Mouse (Mus musculus) midbrain, embryonic 10.5 days (tissue): ENCODE results near the gene Gm20671. TPM values are rescaled to one million over a fixed set of nuclear protein-coding genes. Genes with fewer than 3 reads are reported as not detected.
"Not testable (repeated sequence)": the region's sequence is repeated elsewhere in the genome, so short reads cannot be mapped to it uniquely, and the experiment has no call there.

ENCODE experiments used
- DNase-seq: peaks from one replicate; pipeline ENCODE4 v3.0.0-alpha.2; 2017; ENCODE audit warnings: low spot score
- H3K27ac ChIP-seq: fragments of 300-500 bp; sonication (generic); replicated peaks from 2 replicates; pipeline ENCODE4 v1.5.1; 2016; ENCODE audit warnings: mild to moderate bottlenecking
- H3K27me3 ChIP-seq: fragments of 300-500 bp; sonication (generic); 2 replicates; pipeline ENCODE4 v1.6.1; 2016; ENCODE audit warnings: low read depth, mild to moderate bottlenecking; ENCODE audit not compliant: poor library complexity, severe bottlenecking
- H3K36me3 ChIP-seq: fragments of 300-500 bp; sonication (generic); 2 replicates; pipeline ENCODE4 v1.6.1; 2016; ENCODE audit warnings: mild to moderate bottlenecking, moderate library complexity
- H3K4me1 ChIP-seq: fragments of 300-500 bp; sonication (generic); 2 replicates; pipeline ENCODE4 v1.6.1; 2016
- H3K4me3 ChIP-seq: fragments of 300-500 bp; sonication (generic); 2 replicates; pipeline ENCODE4 v1.5.1; 2016; ENCODE audit warnings: mild to moderate bottlenecking, moderate library complexity
- H3K9me3 ChIP-seq: fragments of 300-500 bp; sonication (generic); replicated peaks from 2 replicates; pipeline ENCODE4 v1.6.1; 2016; ENCODE audit warnings: mild to moderate bottlenecking
- WGBS: fragments of 180-500 bp; shearing (Covaris S2); methylation state at CpG from one replicate; pipeline ENCODE4 v1.1.7; 2016; 5-methylcytosine and 5-hydroxymethylcytosine counted together
- polyA plus RNA-seq: library from polyadenylated mRNA; unstranded; fragments of >200 nt; fragmentation: Nextera tagmentation; extraction: Ambion mirVana; gene quantifications from 2 replicates; pipeline ENCODE4 v1.2.1, GENCODE M21; 2016

The Gm20671 gene
- polyA plus RNA-seq: not detected in 2 replicates

- Histone ChIP-seq H3K36me3 (peaks cover 86% of the 10 kb centered on the region), H3K4me3 (no peak within 1 kb of the TSS), H3K4me1 (no peaks in the 10 kb centered on the region), H3K27ac (no peak within 1 kb of the TSS), H3K9me3 (no peaks in the 10 kb centered on the region), H3K27me3 (no peaks in the 10 kb centered on the region)
- WGBS: 96% methylated on average over 7 of the region's 7 CpGs
- no peak for DNase-seq
Measured at GRCm38 (mm10) chr5:32827009-32827408, at the start of gene Gm20671. Gm20671 (minus strand) TSS chr5:32827109.

GRCm38 (mm10) chr5:32872346-32872745 is 45.4 kb upstream of the Gm20671 start:
- Histone ChIP-seq H3K36me3 (peaks cover 90% of the 10 kb centered on the region), H3K9me3 (no peaks in the 10 kb centered on the region), H3K27ac (no peak overlapping the region), H3K27me3 (no peaks in the 10 kb centered on the region), H3K4me1 (no peaks in the 10 kb centered on the region), H3K4me3 (no peak overlapping the region)
- DNase-seq: no peak
- WGBS: 96% methylated on average over 5 of the region's 5 CpGs

- WGBS: 97% methylated on average over 5 of the region's 5 CpGs
- Histone ChIP-seq H3K36me3 (peaks cover 84% of the 10 kb centered on the region), H3K9me3 (no peaks in the 10 kb centered on the region), H3K4me3 (no peak overlapping the region), H3K27ac (no peak overlapping the region), H3K4me1 (peaks cover 3% of the 10 kb centered on the region), H3K27me3 (no peaks in the 10 kb centered on the region)
- DNase-seq: no peak
Measured at GRCm38 (mm10) chr5:32869389-32870024, 42.6 kb upstream of the Gm20671 start.

GRCm38 (mm10) chr5:32863253-32864228 is 36.6 kb upstream of the Gm20671 start, which contains the start of gene Depdc5:
Depdc5 (plus strand) TSS chr5:32863701.
- no peaks in the 10 kb centered on the region for H3K27me3 ChIP-seq
- peaks cover 33% of the 10 kb centered on the region for H3K36me3 ChIP-seq
- DNase-seq: peak; percentile 94
- H3K4me1 ChIP-seq: peaks cover 13% of the 10 kb centered on the region
- no peaks in the 10 kb centered on the region for H3K9me3 ChIP-seq
- WGBS: under 1% methylated on average over 57 of the region's 64 CpGs
- peak within 1 kb of the TSS; percentile 83 for H3K4me3 ChIP-seq
- H3K27ac ChIP-seq: peak within 1 kb of the TSS; percentile 89

- peaks cover 24% of the 10 kb centered on the region for H3K36me3 ChIP-seq
- DNase-seq: no peak
- H3K9me3 ChIP-seq: no peaks in the 10 kb centered on the region
- WGBS: 78% methylated on average over 6 of the region's 6 CpGs
- peaks cover 14% of the 10 kb centered on the region for H3K4me1 ChIP-seq
- H3K27me3 ChIP-seq: no peaks in the 10 kb centered on the region
- H3K4me3 ChIP-seq: peak overlapping the region; percentile 83
- peak overlapping the region; percentile 89 for H3K27ac ChIP-seq
Measured at GRCm38 (mm10) chr5:32862469-32863132, 35.7 kb upstream of the Gm20671 start.

GRCm38 (mm10) chr5:32861082-32861481 is 34.2 kb upstream of the Gm20671 start:
- Histone ChIP-seq H3K36me3 (peaks cover 9% of the 10 kb centered on the region), H3K27me3 (no peaks in the 10 kb centered on the region), H3K4me3 (no peak overlapping the region), H3K27ac (no peak overlapping the region), H3K4me1 (peaks cover 17% of the 10 kb centered on the region), H3K9me3 (no peaks in the 10 kb centered on the region)
- WGBS: 94% methylated on average over 1 of the region's 1 CpGs
- no peak for DNase-seq

- H3K27me3 ChIP-seq: no peaks in the 10 kb centered on the region
- peak; percentile 23 for DNase-seq
- H3K4me3 ChIP-seq: peak overlapping the region; percentile 55
- H3K27ac ChIP-seq: peak overlapping the region; percentile 87
- H3K9me3 ChIP-seq: no peaks in the 10 kb centered on the region
- 3% methylated on average over 6 of the region's 6 CpGs for WGBS
- no peaks in the 10 kb centered on the region for H3K36me3 ChIP-seq
- peaks cover 18% of the 10 kb centered on the region for H3K4me1 ChIP-seq
Measured at GRCm38 (mm10) chr5:32857781-32858220, 30.9 kb upstream of the Gm20671 start.

- not testable (repeated sequence) for DNase-seq, H3K27me3 ChIP-seq, H3K4me3 ChIP-seq, H3K27ac ChIP-seq, H3K9me3 ChIP-seq
- Histone ChIP-seq H3K36me3 (peaks cover 20% of the 10 kb centered on the region), H3K4me1 (peaks cover 37% of the 10 kb centered on the region)
- WGBS: 88% methylated on average over 3 of the region's 3 CpGs
Measured at GRCm38 (mm10) chr5:32855274-32855673, 28.4 kb upstream of the Gm20671 start.

- Histone ChIP-seq H3K36me3 (peaks cover 22% of the 10 kb centered on the region), H3K9me3 (no peaks in the 10 kb centered on the region), H3K27ac (peak overlapping the region; percentile 94), H3K4me3 (no peak overlapping the region), H3K4me1 (peaks cover 37% of the 10 kb centered on the region), H3K27me3 (no peaks in the 10 kb centered on the region)
- WGBS: 78% methylated on average over 4 of the region's 4 CpGs
- no peak for DNase-seq
Measured at GRCm38 (mm10) chr5:32854818-32855217, 27.9 kb upstream of the Gm20671 start.

- peak within 1 kb of the TSS; percentile 95 for H3K4me3 ChIP-seq
- H3K36me3 ChIP-seq: peaks cover 27% of the 10 kb centered on the region
- peak; percentile 97 for DNase-seq
- no peaks in the 10 kb centered on the region for H3K9me3 ChIP-seq
- under 1% methylated on average over 51 of the region's 51 CpGs for WGBS
- H3K27ac ChIP-seq: peak within 1 kb of the TSS; percentile 94
- peaks cover 37% of the 10 kb centered on the region for H3K4me1 ChIP-seq
- no peaks in the 10 kb centered on the region for H3K27me3 ChIP-seq
Measured at GRCm38 (mm10) chr5:32853731-32854507, 27.0 kb upstream of the Gm20671 start, which contains the start of gene Prr14l. Prr14l (minus strand) TSS chr5:32854256.

GRCm38 (mm10) chr5:32852026-32852425 is 25.1 kb upstream of the Gm20671 start:
- Histone ChIP-seq H3K4me3 (peak overlapping the region; percentile 31; the same call in 1 of the 2 replicates), H3K27ac (0 out of 2 replicates have a peak overlapping the region, but pooled peaks have one; percentile 23), H3K4me1 (peaks cover 33% of the 10 kb centered on the region), H3K9me3 (0 out of 2 replicates have a peak, but pooled peaks cover 2% of the 10 kb centered on the region), H3K27me3 (no peaks in the 10 kb centered on the region), H3K36me3 (peaks cover 46% of the 10 kb centered on the region)
- no peak for DNase-seq
- WGBS: 83% methylated on average over 6 of the region's 6 CpGs
